Mouse (Mus musculus) kidney, adult 2 months (tissue): Measurements from ENCODE around the gene Opa3.

ENCODE experiments used
- CTCF ChIP-seq: fragments of 200-500 bp; conservative IDR thresholded peaks from 2 replicates; pipeline ENCODE4 v1.5.1; 2011; ENCODE audit warnings: low read depth, mild to moderate bottlenecking, control low read depth, low read length, moderate library complexity, mixed read lengths; ENCODE audit not compliant: insufficient read depth, insufficient read length
- POLR2A ChIP-seq: fragments of 200-500 bp; IDR thresholded peaks from one replicate; pipeline ENCODE4 v1.6.1; 2011; ENCODE audit warnings: low read depth, low read length, control low read depth

- TF ChIP-seq POLR2A (peak; percentile 62), CTCF (no peak)
These were observed 43.4 kb downstream of the Opa3 start, which contains the start of gene Vasp for GRCm38 (mm10) chr7:19271238-19272172.
